Mouse (Mus musculus): Measurements from ENCODE around the gene Ubp1. TPM values are rescaled to one million over a fixed set of nuclear protein-coding genes. Genes with fewer than 3 reads are reported as not detected.

The Ubp1 gene
- polyA plus RNA-seq, 1 experiment from 2014 or later, result 47.6 TPM

- 84% methylated on average over 5 of the region's 5 CpGs for WGBS
- ATAC-seq (ENCODE audit: low FRiP score), result no peak
- H3K9ac ChIP-seq, result no peak overlapping the region
- no peak overlapping the region for H3K4me2 ChIP-seq
- no peaks in the 10 kb centered on the region for H3K36me3 ChIP-seq (replicated peaks)
- H3K4me1 ChIP-seq, result peaks cover 28% of the 10 kb centered on the region
- no peaks in the 10 kb centered on the region for H3K9me3 ChIP-seq
- H3K27ac ChIP-seq, result no peak overlapping the region
- no peaks in the 10 kb centered on the region for H3K27me3 ChIP-seq
- no peak overlapping the region for H3K4me3 ChIP-seq (replicated peaks)
Measured at GRCm38 (mm10) chr9:113935638-113936037, 4.9 kb downstream of the Ubp1 start.

DNA sequence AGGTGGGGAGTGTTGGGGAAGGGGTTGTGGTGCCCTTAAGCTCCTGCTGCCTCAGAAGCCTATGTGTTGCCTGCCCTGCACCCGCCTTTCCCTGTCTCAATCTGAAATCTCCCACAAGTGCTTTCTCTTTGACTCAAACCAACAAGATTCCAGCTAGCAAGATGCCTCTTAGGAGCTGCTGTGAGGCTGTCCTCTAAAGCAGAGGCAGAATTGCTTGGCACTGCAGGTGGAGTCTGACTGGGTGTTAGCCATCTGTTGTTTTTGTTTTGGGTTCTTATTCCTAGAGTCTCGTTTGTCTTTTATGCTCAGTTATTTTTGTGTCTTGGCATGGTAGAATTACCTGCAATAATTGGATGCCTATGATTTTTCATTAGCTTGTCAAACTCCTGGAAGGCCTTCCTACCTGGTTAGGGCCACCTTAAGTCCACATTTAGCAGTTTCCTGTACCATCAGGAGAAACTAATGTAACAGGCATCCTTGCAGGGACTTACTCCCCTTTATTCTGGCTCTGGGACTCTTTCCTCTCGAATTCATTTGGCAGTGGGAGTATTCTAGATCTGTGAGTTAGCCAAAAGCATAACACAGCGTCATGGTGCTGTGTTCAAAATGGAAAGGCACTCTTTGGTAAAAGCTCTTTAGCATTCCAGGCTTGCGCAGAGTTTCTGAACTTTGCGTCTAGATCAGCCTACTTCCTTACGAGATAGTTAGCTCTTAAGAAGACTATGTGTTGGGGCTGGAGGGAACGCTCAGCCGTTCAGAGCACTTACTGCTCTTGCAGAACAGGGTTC lies 8.5 kb downstream of the Ubp1 start:
- H3K9me3 ChIP-seq, result no peaks in the 10 kb centered on the region
- WGBS, result 89% methylated on average over 9 of the region's 9 CpGs
- no peak overlapping the region for H3K27ac ChIP-seq
- H3K36me3 ChIP-seq (replicated peaks), result no peaks in the 10 kb centered on the region
- H3K4me2 ChIP-seq, result no peak overlapping the region
- H3K9ac ChIP-seq, result no peak overlapping the region
- H3K4me1 ChIP-seq, result peaks cover 9% of the 10 kb centered on the region
- H3K4me3 ChIP-seq (replicated peaks), result no peak overlapping the region
- H3K27me3 ChIP-seq, result no peaks in the 10 kb centered on the region
- ATAC-seq (ENCODE audit: low FRiP score), result no peak

DNA sequence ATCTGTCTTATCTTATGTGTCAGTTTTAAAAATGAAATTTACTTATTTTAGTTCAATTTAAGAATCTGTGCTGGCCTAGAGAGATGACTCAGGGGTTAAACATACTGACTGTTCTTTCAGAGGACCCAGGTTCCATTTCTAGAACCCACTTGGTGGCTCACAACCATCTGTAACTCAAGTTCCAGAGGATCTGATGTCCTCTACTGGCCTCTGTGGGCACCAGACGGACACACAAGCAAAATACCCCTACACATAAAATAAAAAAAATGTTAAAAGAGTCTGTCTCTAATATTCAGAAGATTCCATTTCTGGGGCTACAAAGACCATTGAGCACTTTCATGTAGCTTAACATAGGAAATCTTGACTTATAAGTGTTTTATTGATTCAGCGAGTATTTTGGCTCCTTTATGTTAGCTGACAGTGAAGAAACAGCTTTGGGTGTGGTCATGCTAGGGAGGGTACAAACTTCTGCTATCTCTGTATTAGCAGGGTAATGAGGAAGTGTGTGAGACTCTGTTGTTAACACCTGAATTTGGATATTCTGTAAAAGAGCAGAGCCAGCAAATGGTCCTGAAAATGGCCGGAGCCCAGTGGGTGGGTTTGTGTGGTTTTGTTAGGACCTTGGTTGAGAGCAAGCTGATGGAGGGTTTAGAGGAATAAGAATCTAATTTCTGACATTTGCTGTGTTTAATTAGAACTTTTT lies 10.5 kb downstream of the Ubp1 start:
- no peak for ATAC-seq (ENCODE audit: low FRiP score)
- Histone ChIP-seq H3K36me3 (replicated peaks) (peaks cover 12% of the 10 kb centered on the region), H3K27ac (no peak overlapping the region), H3K4me2 (no peak overlapping the region), H3K27me3 (no peaks in the 10 kb centered on the region), H3K4me1 (no peaks in the 10 kb centered on the region), H3K9ac (no peak overlapping the region), H3K9me3 (no peaks in the 10 kb centered on the region), H3K4me3 (replicated peaks) (no peak overlapping the region)
- WGBS, result 91% methylated on average over 3 of the region's 3 CpGs

GRCm38 (mm10) chr9:113943372-113943771 lies 12.6 kb downstream of the Ubp1 start:
- H3K4me1 ChIP-seq, result no peaks in the 10 kb centered on the region
- peaks cover 29% of the 10 kb centered on the region for H3K36me3 ChIP-seq (replicated peaks)
- no peaks in the 10 kb centered on the region for H3K27me3 ChIP-seq
- 100% methylated on average over 1 of the region's 1 CpGs for WGBS
- H3K9me3 ChIP-seq, result no peaks in the 10 kb centered on the region
- no peak overlapping the region for H3K4me3 ChIP-seq (replicated peaks)
- no peak for ATAC-seq (ENCODE audit: low FRiP score)
- no peak overlapping the region for H3K27ac ChIP-seq
- no peak overlapping the region for H3K4me2 ChIP-seq
- H3K9ac ChIP-seq, result no peak overlapping the region

DNA sequence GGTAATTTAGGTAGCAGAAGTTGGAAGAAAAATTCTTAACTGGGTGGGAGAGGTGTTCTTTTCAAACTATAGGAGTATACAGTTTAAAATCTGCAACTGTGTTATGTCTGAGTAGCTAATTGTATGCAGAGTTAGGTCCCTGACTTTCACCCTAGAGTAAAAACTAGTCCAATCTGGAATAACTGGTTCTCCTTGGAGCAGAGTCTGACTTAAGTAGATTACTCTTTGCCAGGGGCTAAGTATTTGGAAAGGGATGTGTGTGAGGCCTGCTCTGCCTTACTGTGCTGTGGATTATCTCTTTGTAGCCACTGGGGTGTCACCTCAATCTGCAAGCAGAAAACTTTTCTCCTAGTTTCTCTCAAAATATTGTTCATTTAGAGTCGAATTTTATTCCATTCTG lies 16.5 kb downstream of the Ubp1 start:
- Histone ChIP-seq H3K4me2 (no peak overlapping the region), H3K27ac (no peak overlapping the region), H3K27me3 (no peaks in the 10 kb centered on the region), H3K4me1 (no peaks in the 10 kb centered on the region), H3K4me3 (replicated peaks) (no peak overlapping the region), H3K9ac (no peak overlapping the region), H3K9me3 (no peaks in the 10 kb centered on the region), H3K36me3 (replicated peaks) (peaks cover 38% of the 10 kb centered on the region)
- WGBS, result 86% methylated on average over 1 of the region's 1 CpGs
- no peak for ATAC-seq (ENCODE audit: low FRiP score)

- Histone ChIP-seq H3K4me2 (no peak overlapping the region), H3K4me3 (replicated peaks) (no peak overlapping the region), H3K27me3 (no peaks in the 10 kb centered on the region), H3K36me3 (replicated peaks) (peaks cover 67% of the 10 kb centered on the region), H3K4me1 (no peaks in the 10 kb centered on the region), H3K9ac (no peak overlapping the region), H3K27ac (no peak overlapping the region), H3K9me3 (no peaks in the 10 kb centered on the region)
- no peak for ATAC-seq (ENCODE audit: low FRiP score)
- WGBS, result 93% methylated on average over 4 of the region's 4 CpGs
Measured at GRCm38 (mm10) chr9:113957777-113958176, 27.0 kb downstream of the Ubp1 start.

DNA sequence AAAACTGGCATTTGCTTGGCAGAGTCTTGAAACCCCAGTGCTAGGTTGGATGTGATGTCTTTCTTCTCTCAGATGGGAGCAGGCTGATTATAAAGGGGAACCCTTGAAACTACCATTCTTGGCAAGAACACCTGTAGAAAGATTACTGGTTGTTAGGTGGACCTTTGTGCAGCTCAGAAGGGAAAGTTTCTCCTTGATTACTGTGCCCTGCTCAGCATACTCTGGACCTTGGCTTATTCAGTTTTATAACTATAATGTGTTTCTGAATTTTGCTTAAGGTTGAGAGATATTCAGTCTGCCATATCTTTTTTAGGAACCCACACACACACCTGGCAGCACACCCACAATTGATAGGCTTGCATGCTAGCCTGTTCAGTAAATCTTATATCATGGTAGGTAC lies 33.0 kb downstream of the Ubp1 start:
- H3K9ac ChIP-seq, result no peak overlapping the region
- no peaks in the 10 kb centered on the region for H3K9me3 ChIP-seq
- H3K27me3 ChIP-seq, result no peaks in the 10 kb centered on the region
- H3K4me3 ChIP-seq (replicated peaks), result no peak overlapping the region
- peaks cover 85% of the 10 kb centered on the region for H3K36me3 ChIP-seq (replicated peaks)
- no peaks in the 10 kb centered on the region for H3K4me1 ChIP-seq
- no peak for ATAC-seq (ENCODE audit: low FRiP score)
- no peak overlapping the region for H3K27ac ChIP-seq
- no peak overlapping the region for H3K4me2 ChIP-seq

DNA sequence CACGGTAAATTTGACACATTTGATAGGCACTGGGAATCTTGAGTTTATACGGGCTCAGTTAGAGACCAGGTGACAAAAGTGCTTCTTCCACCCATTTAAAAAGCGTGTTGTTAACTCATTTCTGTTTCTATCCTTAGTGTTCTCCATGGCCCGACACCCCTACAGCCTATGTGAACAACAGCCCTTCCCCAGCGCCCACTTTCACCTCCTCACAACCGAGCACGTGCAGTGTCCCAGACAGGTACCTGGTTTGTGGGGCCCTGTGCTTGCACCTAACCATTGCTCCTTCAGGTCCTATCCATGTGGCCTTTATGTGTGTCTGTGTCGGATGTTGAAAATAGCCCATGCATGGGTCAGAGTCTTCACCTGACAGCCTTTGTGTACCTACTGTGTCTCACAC lies 33.7 kb downstream of the Ubp1 start:
- H3K9me3 ChIP-seq, result no peaks in the 10 kb centered on the region
- no peak overlapping the region for H3K4me3 ChIP-seq (replicated peaks)
- H3K27me3 ChIP-seq, result no peaks in the 10 kb centered on the region
- no peak overlapping the region for H3K9ac ChIP-seq
- 92% methylated on average over 8 of the region's 8 CpGs for WGBS
- ATAC-seq (ENCODE audit: low FRiP score), result no peak
- H3K36me3 ChIP-seq (replicated peaks), result peaks cover 85% of the 10 kb centered on the region
- no peak overlapping the region for H3K27ac ChIP-seq
- no peaks in the 10 kb centered on the region for H3K4me1 ChIP-seq
- H3K4me2 ChIP-seq, result no peak overlapping the region

- Histone ChIP-seq H3K27me3 (no peaks in the 10 kb centered on the region), H3K4me3 (replicated peaks) (no peak overlapping the region), H3K36me3 (replicated peaks) (peaks cover 90% of the 10 kb centered on the region), H3K9ac (no peak overlapping the region), H3K4me2 (no peak overlapping the region), H3K4me1 (no peaks in the 10 kb centered on the region), H3K27ac (no peak overlapping the region), H3K9me3 (no peaks in the 10 kb centered on the region)
- no peak for ATAC-seq (ENCODE audit: low FRiP score)
- WGBS, result 97% methylated on average over 4 of the region's 4 CpGs
Measured at GRCm38 (mm10) chr9:113966838-113967237, 36.1 kb downstream of the Ubp1 start.

GRCm38 (mm10) chr9:113968967-113969366 lies 38.2 kb downstream of the Ubp1 start:
- Histone ChIP-seq H3K4me2 (no peak overlapping the region), H3K9me3 (no peaks in the 10 kb centered on the region), H3K9ac (no peak overlapping the region), H3K4me3 (replicated peaks) (no peak overlapping the region), H3K27ac (no peak overlapping the region), H3K36me3 (replicated peaks) (peaks cover 84% of the 10 kb centered on the region), H3K4me1 (no peaks in the 10 kb centered on the region), H3K27me3 (no peaks in the 10 kb centered on the region)
- no peak for ATAC-seq (ENCODE audit: low FRiP score)
- 93% methylated on average over 7 of the region's 7 CpGs for WGBS

- no peak overlapping the region for H3K4me3 ChIP-seq (replicated peaks)
- no peaks in the 10 kb centered on the region for H3K9me3 ChIP-seq
- 95% methylated on average over 8 of the region's 8 CpGs for WGBS
- no peaks in the 10 kb centered on the region for H3K4me1 ChIP-seq
- no peak overlapping the region for H3K27ac ChIP-seq
- H3K4me2 ChIP-seq, result no peak overlapping the region
- no peak for ATAC-seq (ENCODE audit: low FRiP score)
- H3K27me3 ChIP-seq, result no peaks in the 10 kb centered on the region
- peaks cover 84% of the 10 kb centered on the region for H3K36me3 ChIP-seq (replicated peaks)
- no peak overlapping the region for H3K9ac ChIP-seq
Measured at GRCm38 (mm10) chr9:113969399-113969798, 38.7 kb downstream of the Ubp1 start.

DNA sequence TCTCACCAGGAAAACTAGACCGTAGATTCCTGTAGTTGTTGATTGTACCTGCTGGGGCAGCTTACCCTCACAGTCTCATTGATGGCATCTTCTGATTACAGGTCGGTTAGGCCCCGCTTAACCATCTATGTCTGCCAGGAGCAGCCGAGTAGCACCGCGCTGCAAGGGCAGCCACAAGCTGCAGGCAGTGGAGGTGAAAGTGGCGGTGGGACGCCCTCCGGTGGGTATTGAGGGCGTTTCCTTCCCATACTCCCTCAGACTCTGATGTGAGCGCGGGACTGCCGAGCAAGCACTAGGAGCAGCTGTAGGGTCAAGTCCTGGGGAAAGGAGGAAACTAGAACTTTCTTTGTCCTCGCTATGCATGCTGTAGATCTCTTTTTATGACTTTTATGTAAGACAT lies 39.3 kb downstream of the Ubp1 start:
- Histone ChIP-seq H3K27me3 (no peaks in the 10 kb centered on the region), H3K9me3 (no peaks in the 10 kb centered on the region), H3K36me3 (replicated peaks) (peaks cover 86% of the 10 kb centered on the region), H3K9ac (no peak overlapping the region), H3K4me3 (replicated peaks) (no peak overlapping the region), H3K4me2 (no peak overlapping the region), H3K4me1 (no peaks in the 10 kb centered on the region), H3K27ac (no peak overlapping the region)
- whole genome bisulfite sequencing, result 93% methylated on average over 14 of the region's 14 CpGs
- no peak for ATAC-seq (ENCODE audit: low FRiP score)

DNA sequence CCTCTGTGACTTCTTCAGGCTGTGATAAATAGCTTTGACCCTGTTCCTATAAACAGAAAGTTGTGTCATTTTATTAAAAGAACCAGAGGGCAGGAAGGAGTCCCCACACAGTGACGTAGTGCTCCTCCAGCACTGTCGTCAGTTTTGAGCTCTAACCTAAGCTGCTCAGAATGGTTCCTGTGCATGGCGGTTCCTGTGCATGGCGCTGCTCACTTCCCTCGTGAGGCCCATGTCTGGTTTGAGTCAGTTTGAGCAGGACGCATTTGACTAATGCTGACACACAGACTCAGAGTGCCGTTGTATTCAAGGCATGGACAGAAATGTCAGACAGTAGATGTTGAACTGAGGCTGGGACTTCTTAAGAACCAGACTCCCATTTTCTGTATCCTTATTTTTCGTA lies 40.9 kb downstream of the Ubp1 start:
- H3K27me3 ChIP-seq, result no peaks in the 10 kb centered on the region
- peaks cover 87% of the 10 kb centered on the region for H3K36me3 ChIP-seq (replicated peaks)
- H3K9ac ChIP-seq, result no peak overlapping the region
- ATAC-seq (ENCODE audit: low FRiP score), result no peak
- WGBS, result 87% methylated on average over 8 of the region's 8 CpGs
- H3K4me3 ChIP-seq (replicated peaks), result no peak overlapping the region
- no peaks in the 10 kb centered on the region for H3K4me1 ChIP-seq
- H3K4me2 ChIP-seq, result no peak overlapping the region
- H3K27ac ChIP-seq, result no peak overlapping the region
- H3K9me3 ChIP-seq, result no peaks in the 10 kb centered on the region
